9 mouse cellular contexts compared by ENCODE assay signal in genomic region chr2:127481841-127482532, GRCm38 (mm10). TPM values are rescaled to one million over a fixed set of nuclear protein-coding genes. Genes with fewer than 3 reads are reported as not detected.
DNase-seq lines count a peak whose midpoint lies in the region; ATAC-seq lines count a peak whose summit lies in the region.
"Had no signal": no experiment of that assay in that cellular context is flagged by ENCODE, and none has a peak within 500 bp of the region (broad histone marks: within the 10 kb centered on the region; RNA-seq: fewer than 3 reads in every experiment).

No protein-coding gene starts in this region.

- peaks cover 55% of the 10 kb centered on the region for H3K27me3 ChIP-seq in kidney, embryonic 14.5 days (ENCODE audit: control insufficient read depth, insufficient read depth, low read length)
- peaks cover 86% of the 10 kb centered on the region for H3K27me3 ChIP-seq in embryonic facial prominence, embryonic 10.5 days (replicated peaks; ENCODE audit: low read depth, poor library complexity, severe bottlenecking)
- H3K27me3 ChIP-seq in hindbrain, embryonic 12.5 days: peaks cover 83% of the 10 kb centered on the region

- peak overlapping the region; percentile 88 for H3K4me2 ChIP-seq in kidney, embryonic 14.5 days (replicated peaks; ENCODE audit: low read depth, low read length)
- peak overlapping the region; percentile 66 for H3K4me2 ChIP-seq in hindbrain, embryonic 12.5 days (replicated peaks)

- H3K4me3 ChIP-seq in kidney, embryonic 14.5 days (ENCODE audit: low read length): peak overlapping the region; percentile 60
- peak overlapping the region; percentile 63 for H3K4me3 ChIP-seq in embryonic facial prominence, embryonic 10.5 days
- H3K4me3 ChIP-seq in hindbrain, embryonic 12.5 days: peak overlapping the region; percentile 40

- peak; percentile 39 for ATAC-seq in kidney, embryonic 14.5 days (ENCODE audit: low FRiP score, low TSS enrichment)
- 0 out of 2 replicates have a peak, but pooled peaks have one; percentile 4 for ATAC-seq in hindbrain, embryonic 12.5 days (ENCODE audit: low FRiP score)

- under 1% methylated on average over 59 of the region's 59 CpGs for WGBS in kidney, embryonic 14.5 days
- WGBS in embryonic facial prominence, embryonic 10.5 days: under 1% methylated on average over 59 of the region's 59 CpGs
- 1% methylated on average over 59 of the region's 59 CpGs for WGBS in hindbrain, embryonic 12.5 days

- peak overlapping the region; percentile 55 for H3K9ac ChIP-seq in kidney, embryonic 14.5 days (ENCODE audit: low read depth, low read length)
- 0 out of 2 replicates have a peak overlapping the region, but pooled peaks have one; percentile 35 for H3K9ac ChIP-seq in hindbrain, embryonic 12.5 days

- H3K36me3 ChIP-seq in kidney, embryonic 14.5 days (ENCODE audit: control insufficient read depth, insufficient read depth, low read length): no peaks in the 10 kb centered on the region
- no peaks in the 10 kb centered on the region for H3K36me3 ChIP-seq in embryonic facial prominence, embryonic 10.5 days (replicated peaks)
- no peaks in the 10 kb centered on the region for H3K36me3 ChIP-seq in hindbrain, embryonic 12.5 days
- H3K36me3 ChIP-seq: G1E had no signal

- no peaks in the 10 kb centered on the region for H3K9me3 ChIP-seq in kidney, embryonic 14.5 days (ENCODE audit: control insufficient read depth, low read length)
- H3K9me3 ChIP-seq in embryonic facial prominence, embryonic 10.5 days: no peaks in the 10 kb centered on the region
- H3K9me3 ChIP-seq in hindbrain, embryonic 12.5 days (replicated peaks): no peaks in the 10 kb centered on the region
- H3K9me3 ChIP-seq: G1E had no signal

- H3K27ac ChIP-seq in kidney, embryonic 14.5 days (ENCODE audit: low read depth, low read length): no peak overlapping the region
- H3K27ac ChIP-seq in embryonic facial prominence, embryonic 10.5 days (replicated peaks): peak overlapping the region; percentile 19; the same call in 1 of the 2 replicates
- no peak overlapping the region for H3K27ac ChIP-seq in hindbrain, embryonic 12.5 days

- DNase-seq in kidney, adult 11 months: no peak
- no peak for DNase-seq in embryonic facial prominence, embryonic 10.5 days (ENCODE audit: low spot score)
- DNase-seq in lung, postnatal 10 days: peak; percentile 40
- no peak for DNase-seq in right cerebral cortex, adult 18-20 months
- no peak for DNase-seq in adipocyte (ENCODE audit: low spot score)
- no peak for DNase-seq in adrenal gland, postnatal 4 days (ENCODE audit: low spot score in 2 of 2)

- H3K4me1 ChIP-seq in kidney, embryonic 14.5 days (ENCODE audit: control insufficient read depth, insufficient read depth, low read length): peaks cover 19% of the 10 kb centered on the region
- H3K4me1 ChIP-seq in embryonic facial prominence, embryonic 10.5 days: peaks cover 35% of the 10 kb centered on the region
- H3K4me1 ChIP-seq in hindbrain, embryonic 12.5 days: peaks cover 27% of the 10 kb centered on the region

RNA-seq across cellular contexts. Expression of gene Fahd2a, which starts 37.6 kb away (rescaled TPM):
- polyA plus RNA-seq in kidney, embryonic 14.5 days (2014; fragmentation: Nextera tagmentation; extraction: Ambion mirVana): 29.5 and 29.7 TPM in 2 replicates
- 22.9 and 23.1 TPM in 2 replicates for polyA plus RNA-seq in embryonic facial prominence, embryonic 10.5 days (2016; fragmentation: Nextera tagmentation; extraction: Ambion mirVana)
- polyA plus RNA-seq in hindbrain, embryonic 12.5 days (2016; fragmentation: Nextera tagmentation; extraction: Ambion mirVana): 29.4 and 30.8 TPM in 2 replicates
- total RNA-seq in adrenal gland, postnatal 4 days (2021): 10 to 100 TPM; 42.8 to 47.2 TPM

RNA-seq across cellular contexts. Expression of gene Kcnip3, which starts 39.9 kb away (rescaled TPM):
- 4.0 and 4.9 TPM in 2 replicates for polyA plus RNA-seq in kidney, embryonic 14.5 days (2014; fragmentation: Nextera tagmentation; extraction: Ambion mirVana)
- polyA plus RNA-seq in embryonic facial prominence, embryonic 10.5 days (2016; fragmentation: Nextera tagmentation; extraction: Ambion mirVana): 1.8 TPM in 2 replicates
- polyA plus RNA-seq in hindbrain, embryonic 12.5 days (2016; fragmentation: Nextera tagmentation; extraction: Ambion mirVana): 1.4 and 3.5 TPM in 2 replicates
- 1 to 10 TPM; 5.1 to 5.4 TPM for total RNA-seq in adrenal gland, postnatal 4 days (2021)

RNA-seq across cellular contexts. Expression of gene Gpat2, which starts 57.0 kb away (rescaled TPM):
- polyA plus RNA-seq in kidney, embryonic 14.5 days (2014; fragmentation: Nextera tagmentation; extraction: Ambion mirVana): 0.15 TPM in 1 of 2 replicates, not detected in the other
- polyA plus RNA-seq in embryonic facial prominence, embryonic 10.5 days (2016; fragmentation: Nextera tagmentation; extraction: Ambion mirVana): 0.12 and 0.26 TPM in 2 replicates
- 0.12 and 0.15 TPM in 2 replicates for polyA plus RNA-seq in hindbrain, embryonic 12.5 days (2016; fragmentation: Nextera tagmentation; extraction: Ambion mirVana)
- under 1 TPM; 0.59 to 0.62 TPM for total RNA-seq in adrenal gland, postnatal 4 days (2021)
- total RNA-seq: G1E had no signal
- polyA plus RNA-seq: G1E had no signal

RNA-seq across cellular contexts. Expression of gene Prom2, which starts 59.3 kb away (rescaled TPM):
- polyA plus RNA-seq in kidney, embryonic 14.5 days (2014; fragmentation: Nextera tagmentation; extraction: Ambion mirVana): 1.4 and 1.9 TPM in 2 replicates
- polyA plus RNA-seq in embryonic facial prominence, embryonic 10.5 days (2016; fragmentation: Nextera tagmentation; extraction: Ambion mirVana): 3.0 and 3.3 TPM in 2 replicates
- 0.42 and 0.77 TPM in 2 replicates for polyA plus RNA-seq in hindbrain, embryonic 12.5 days (2016; fragmentation: Nextera tagmentation; extraction: Ambion mirVana)
- total RNA-seq in adrenal gland, postnatal 4 days (2021): under 1 TPM; 0.34 to 0.81 TPM
- polyA plus RNA-seq: G1E had no signal
